Mouse (Mus musculus) liver, postnatal 0 days (tissue): ENCODE results near the gene Rpl22. TPM values are rescaled to one million over a fixed set of nuclear protein-coding genes. Genes with fewer than 3 reads are reported as not detected.

Experiments used
- ATAC-seq: fragments of 200-750 bp; cut with Nextera tagmentation; 2 replicates; pipeline ENCODE4 v1.8.0; 2017; ENCODE audit warnings: mild to moderate bottlenecking, moderate library complexity
- DNase-seq: peaks from one replicate; pipeline ENCODE4 v3.0.0-alpha.2; 2016
- H3K27ac ChIP-seq: fragments of 300-500 bp; sonication (generic); 2 replicates; pipeline ENCODE4 v1.5.1; 2014; ENCODE audit warnings: antibody characterized with exemption, moderate library complexity, mild to moderate bottlenecking, low read depth
- H3K27me3 ChIP-seq: fragments of 300-500 bp; sonication (generic); 2 replicates; pipeline ENCODE4 v1.6.1; 2014; ENCODE audit warnings: low read length, control low read depth, mixed read lengths; ENCODE audit not compliant: insufficient read depth
- H3K36me3 ChIP-seq: fragments of 300-500 bp; sonication (generic); replicated peaks from 2 replicates; pipeline ENCODE4 v1.6.1; 2014; ENCODE audit warnings: mild to moderate bottlenecking, control low read depth, low read length, moderate library complexity, mixed read lengths; ENCODE audit not compliant: insufficient read depth
- H3K4me1 ChIP-seq: fragments of 300-500 bp; sonication (generic); 2 replicates; pipeline ENCODE4 v1.6.1; 2014; ENCODE audit warnings: antibody characterized with exemption, mild to moderate bottlenecking, control low read depth; ENCODE audit not compliant: insufficient read depth
- H3K4me2 ChIP-seq: fragments of 300-500 bp; sonication (generic); 2 replicates; pipeline ENCODE4 v1.6.1; 2014; ENCODE audit warnings: low read depth, mild to moderate bottlenecking, low read length, moderate library complexity, mixed read lengths
- H3K4me3 ChIP-seq: fragments of 300-500 bp; sonication (generic); 2 replicates; pipeline ENCODE4 v1.5.1; 2014; ENCODE audit warnings: low read depth, low read length
- H3K9ac ChIP-seq: fragments of 300-500 bp; sonication (generic); replicated peaks from 2 replicates; pipeline ENCODE4 v1.6.1; 2014; ENCODE audit warnings: mild to moderate bottlenecking, moderate library complexity
- H3K9me3 ChIP-seq: fragments of 300-500 bp; sonication (generic); 2 replicates; pipeline ENCODE4 v1.6.1; 2016; ENCODE audit warnings: mild to moderate bottlenecking, control low read depth, low read length, mixed read lengths
- CTCF ChIP-seq: sonication (generic); IDR thresholded peaks from 2 replicates; pipeline ENCODE4 v1.5.1; 2016; ENCODE audit warnings: antibody characterized with exemption, low read depth
- EP300 ChIP-seq: IDR thresholded peaks from 2 replicates; pipeline ENCODE4 v1.6.1; 2016; ENCODE audit warnings: antibody characterized with exemption, low read depth, mild to moderate bottlenecking
- WGBS: fragments of 180-500 bp; shearing (Covaris S2); extraction: QIAGEN DNeasy Blood & Tissue Kit; methylation state at CpG from one replicate; pipeline ENCODE4 v1.1.7; 2014; ENCODE audit not compliant: insufficient replicate concordance; 5-methylcytosine and 5-hydroxymethylcytosine counted together
- polyA plus RNA-seq: library from polyadenylated mRNA; unstranded; fragments of >200 nt; fragmentation: Nextera tagmentation; extraction: Ambion mirVana; gene quantifications from 2 replicates; pipeline ENCODE4 v1.2.1, GENCODE M21; 2015

Rpl22 gene
- polyA plus RNA-seq, 1 experiment from 2014 or later: 207 TPM

DNA sequence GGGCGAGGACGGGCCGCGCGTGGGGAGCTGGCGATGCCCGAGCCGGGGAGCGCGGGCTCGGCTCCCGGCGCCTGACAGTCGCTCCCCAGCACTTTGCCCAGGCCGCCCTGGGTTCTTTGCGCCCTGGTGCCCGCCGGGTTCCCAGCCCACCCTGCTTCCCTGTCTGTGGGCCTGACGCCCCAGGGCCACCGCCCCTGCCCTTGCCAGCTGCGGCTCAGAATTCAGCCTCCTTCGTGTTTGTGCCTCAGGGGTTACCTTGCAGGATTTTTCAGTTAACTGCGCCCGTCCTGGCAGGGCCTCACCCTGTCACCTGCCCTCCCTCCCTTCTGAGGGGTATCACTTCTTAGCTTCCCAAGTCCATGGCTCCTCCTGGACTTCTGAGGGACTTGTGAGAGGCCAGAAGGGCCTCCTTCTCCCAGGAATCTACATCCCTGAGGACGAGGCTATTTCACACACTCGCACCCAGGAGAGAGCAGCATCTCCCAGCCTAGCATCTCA lies 13.8 kb downstream of the Rpl22 start:
- Histone ChIP-seq H3K9me3 (no peaks in the 10 kb centered on the region), H3K36me3 (no peaks in the 10 kb centered on the region), H3K4me2 (peak overlapping the region; percentile 55; the same call in 1 of the 2 replicates), H3K27me3 (peaks cover 41% of the 10 kb centered on the region), H3K9ac (no peak overlapping the region), H3K27ac (no peak overlapping the region), H3K4me1 (peaks cover 4% of the 10 kb centered on the region), H3K4me3 (peak overlapping the region; percentile 38; the same call in 1 of the 2 replicates)
- no peak for ATAC-seq
- 3% methylated on average over 18 of the region's 26 CpGs for whole genome bisulfite sequencing
- DNase-seq: no peak
- TF ChIP-seq EP300 (no peak), CTCF (no peak)

DNA sequence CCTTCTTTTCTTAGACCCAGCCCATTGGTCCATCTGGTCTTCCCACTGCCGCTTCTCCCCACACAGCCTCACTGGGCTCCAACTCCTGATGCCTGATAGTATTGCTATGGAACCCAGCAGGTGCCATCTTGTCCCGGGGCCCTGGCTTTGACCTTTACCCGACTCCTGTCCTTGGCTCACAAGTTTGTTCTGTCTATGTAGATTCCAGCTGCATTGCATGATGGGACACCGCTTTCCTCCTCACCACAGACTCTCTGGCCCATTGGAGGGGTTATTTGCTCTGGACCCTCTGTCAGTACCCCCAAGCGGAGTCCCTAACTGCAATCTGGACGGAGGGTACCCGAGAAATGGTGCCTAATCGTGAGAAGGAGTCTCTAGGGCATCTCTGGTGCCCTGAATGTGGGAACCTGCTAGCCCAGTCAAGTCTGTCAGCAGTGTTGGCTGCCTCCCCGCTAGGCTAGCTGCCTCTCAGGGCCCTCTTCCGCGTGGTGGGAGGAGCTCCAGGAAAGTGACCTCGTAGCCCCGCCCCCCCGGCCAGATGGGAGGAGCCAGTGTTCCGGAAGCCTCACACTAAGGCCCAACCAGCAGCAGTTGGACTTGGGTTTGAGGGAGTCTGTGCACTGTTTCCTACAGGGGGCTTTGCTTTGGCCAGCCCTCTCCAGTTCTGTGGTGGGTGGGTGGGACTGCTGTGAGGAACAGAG lies 15.2 kb downstream of the Rpl22 start:
- H3K4me2 ChIP-seq: no peak overlapping the region
- peaks cover 41% of the 10 kb centered on the region for H3K27me3 ChIP-seq
- H3K4me3 ChIP-seq: no peak overlapping the region
- no peaks in the 10 kb centered on the region for H3K36me3 ChIP-seq
- H3K27ac ChIP-seq: no peak overlapping the region
- no peak overlapping the region for H3K9ac ChIP-seq
- H3K9me3 ChIP-seq: no peaks in the 10 kb centered on the region
- peaks cover 16% of the 10 kb centered on the region for H3K4me1 ChIP-seq
- TF ChIP-seq CTCF (no peak), EP300 (no peak)
- DNase-seq: peak; percentile 65
- 0 out of 2 replicates have a peak, but pooled peaks have one; percentile 24 for ATAC-seq
- 35% methylated on average over 15 of the region's 15 CpGs for WGBS

DNA sequence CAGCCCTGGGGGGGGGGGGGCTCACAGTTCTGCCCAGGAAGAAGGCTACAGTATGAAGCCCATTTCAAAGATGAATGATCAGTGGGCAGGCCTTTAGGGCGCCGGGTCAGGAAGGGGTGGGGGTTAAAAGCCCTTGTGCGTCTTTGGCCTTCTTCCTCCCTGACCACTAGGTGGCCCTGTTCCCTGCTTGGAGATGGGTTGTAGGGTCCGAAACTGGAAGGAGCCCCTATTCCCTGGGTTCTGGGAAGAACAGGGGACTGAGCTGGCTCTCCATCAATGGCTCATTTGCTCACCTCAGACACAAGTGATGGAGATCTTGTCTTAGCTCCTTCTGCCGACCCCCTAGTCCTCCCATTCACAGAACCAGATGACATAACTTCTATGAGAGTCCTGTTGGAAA lies 17.8 kb downstream of the Rpl22 start:
- no peak overlapping the region for H3K9ac ChIP-seq
- TF ChIP-seq CTCF: peak; percentile 69
- no peak for TF ChIP-seq EP300
- no peak overlapping the region for H3K4me2 ChIP-seq
- no peaks in the 10 kb centered on the region for H3K9me3 ChIP-seq
- DNase-seq (no peak), ATAC-seq (no peak)
- no peak overlapping the region for H3K27ac ChIP-seq
- H3K36me3 ChIP-seq: no peaks in the 10 kb centered on the region
- 6% methylated on average over 5 of the region's 5 CpGs for WGBS
- peaks cover 33% of the 10 kb centered on the region for H3K27me3 ChIP-seq
- H3K4me3 ChIP-seq: no peak overlapping the region
- peaks cover 16% of the 10 kb centered on the region for H3K4me1 ChIP-seq

DNA sequence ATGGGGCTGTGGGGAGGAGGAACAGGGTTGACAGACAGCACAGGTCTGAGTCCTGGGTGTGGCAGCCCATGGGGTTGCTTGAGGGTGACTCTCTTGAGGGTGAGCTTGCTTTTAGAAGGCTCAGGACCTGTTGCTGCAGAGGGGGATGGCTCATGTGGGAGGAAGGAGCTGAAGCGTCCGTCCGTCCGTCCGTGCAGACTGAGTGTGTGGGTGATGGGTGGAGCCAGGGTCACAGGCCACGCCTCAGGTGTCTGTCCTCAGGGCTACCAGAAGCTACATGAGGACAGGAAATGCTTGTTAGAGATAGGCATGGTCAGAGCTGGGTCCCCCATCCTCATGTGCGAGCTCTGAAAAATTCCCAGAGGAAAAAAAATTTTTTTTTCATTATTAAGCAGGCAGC lies 19.1 kb downstream of the Rpl22 start:
- no peak overlapping the region for H3K27ac ChIP-seq
- ATAC-seq (peak; percentile 24; the same call in 1 of the 2 replicates), DNase-seq (no peak)
- H3K36me3 ChIP-seq: no peaks in the 10 kb centered on the region
- TF ChIP-seq CTCF: no peak
- no peak for TF ChIP-seq EP300
- H3K9me3 ChIP-seq: no peaks in the 10 kb centered on the region
- no peak overlapping the region for H3K9ac ChIP-seq
- no peak overlapping the region for H3K4me2 ChIP-seq
- H3K4me3 ChIP-seq: no peak overlapping the region
- peaks cover 16% of the 10 kb centered on the region for H3K4me1 ChIP-seq
- peaks cover 33% of the 10 kb centered on the region for H3K27me3 ChIP-seq
- WGBS: 13% methylated on average over 7 of the region's 7 CpGs

DNA sequence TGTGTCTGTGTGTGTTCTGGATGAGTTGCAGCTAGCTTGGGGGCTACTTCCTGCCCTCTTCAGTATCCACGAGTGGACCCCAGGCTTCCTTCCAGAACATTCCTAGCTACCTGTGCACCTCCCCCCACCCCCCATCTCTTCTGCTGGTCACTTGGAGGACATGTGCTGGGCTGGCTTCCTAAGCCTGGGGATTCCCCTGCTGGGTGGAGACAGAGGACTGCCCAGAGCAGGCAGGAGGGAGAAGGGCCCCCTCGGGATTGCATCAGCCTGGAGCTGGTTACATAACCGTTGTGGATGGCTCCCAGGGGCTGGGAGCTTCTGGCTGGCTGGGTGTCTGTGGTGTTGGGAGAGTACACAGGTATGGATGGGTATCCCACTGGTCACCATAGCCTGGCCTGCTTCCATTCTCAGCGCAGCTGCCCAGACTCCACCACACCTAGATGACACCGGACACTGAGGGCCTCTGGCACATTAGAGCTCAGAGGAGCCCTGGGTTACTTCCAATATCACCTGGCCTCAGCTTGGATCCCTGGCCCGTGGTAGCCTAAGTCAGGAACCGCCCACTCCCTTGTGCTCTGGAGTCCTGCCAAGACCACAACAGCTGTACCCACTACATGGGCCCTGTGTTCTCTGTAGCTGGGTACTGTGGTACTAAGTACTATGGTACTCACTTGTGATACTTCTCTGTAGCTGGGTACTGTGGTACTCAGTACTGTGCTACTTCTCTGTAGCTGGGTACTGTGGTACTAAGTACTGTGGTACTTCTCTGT lies 19.8 kb downstream of the Rpl22 start:
- peaks cover 31% of the 10 kb centered on the region for H3K27me3 ChIP-seq
- ATAC-seq (peak; percentile 88), DNase-seq (peak; percentile 73)
- peaks cover 16% of the 10 kb centered on the region for H3K4me1 ChIP-seq
- H3K4me3 ChIP-seq: no peak overlapping the region
- H3K36me3 ChIP-seq: no peaks in the 10 kb centered on the region
- H3K9ac ChIP-seq: no peak overlapping the region
- H3K4me2 ChIP-seq: no peak overlapping the region
- no peak overlapping the region for H3K27ac ChIP-seq
- no peaks in the 10 kb centered on the region for H3K9me3 ChIP-seq
- TF ChIP-seq CTCF (no peak), EP300 (no peak)
- WGBS: 25% methylated on average over 7 of the region's 7 CpGs

DNA sequence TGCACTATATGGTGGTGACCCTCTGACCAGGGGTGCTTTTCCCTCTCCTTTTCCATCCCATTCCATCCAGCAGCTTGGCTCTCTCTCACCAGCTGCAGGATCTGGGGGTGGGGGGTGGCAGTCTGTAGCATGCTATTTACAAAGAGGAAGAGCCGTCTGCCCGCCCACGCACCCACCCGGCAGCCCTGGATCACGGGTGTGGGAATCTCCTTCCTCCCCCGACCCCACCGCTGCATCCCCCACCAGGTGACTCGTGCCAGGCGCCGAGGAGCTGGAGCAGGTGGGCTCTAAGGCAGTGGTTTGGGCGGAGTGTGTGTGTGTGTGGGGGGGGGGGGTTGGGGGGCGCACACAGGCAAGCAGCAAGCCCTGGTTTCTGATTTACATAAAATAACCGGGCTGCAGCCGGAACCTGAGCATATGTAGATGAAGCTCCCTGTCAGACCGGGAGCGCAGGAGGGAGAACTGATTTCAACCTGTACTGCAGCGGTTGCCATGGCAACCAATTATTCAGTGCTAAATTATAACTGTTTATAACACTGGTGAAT lies 24.4 kb downstream of the Rpl22 start:
- Histone ChIP-seq H3K4me1 (peaks cover 7% of the 10 kb centered on the region), H3K27me3 (peaks cover 27% of the 10 kb centered on the region; the same call in 1 of the 2 replicates), H3K4me3 (no peak overlapping the region), H3K9ac (no peak overlapping the region), H3K4me2 (no peak overlapping the region), H3K36me3 (no peaks in the 10 kb centered on the region), H3K9me3 (no peaks in the 10 kb centered on the region), H3K27ac (no peak overlapping the region)
- ATAC-seq (no peak), DNase-seq (no peak)
- TF ChIP-seq EP300 (no peak), CTCF (no peak)
- whole genome bisulfite sequencing: 6% methylated on average over 17 of the region's 17 CpGs
